Mouse (Mus musculus) cerebellum, postnatal 14 days (tissue): Measurements from ENCODE around the gene Gucy2d.
A peak's percentile ranks its signal among the peaks of the same experiment; 100 is the strongest.

Experiments used
- DNase-seq, 2 experiments: peaks; one replicate each; pipeline ENCODE4 v3.0.0; 2021; ENCODE audit warnings: mixed read lengths in 2 of 2

Gene Gucy2d

DNA sequence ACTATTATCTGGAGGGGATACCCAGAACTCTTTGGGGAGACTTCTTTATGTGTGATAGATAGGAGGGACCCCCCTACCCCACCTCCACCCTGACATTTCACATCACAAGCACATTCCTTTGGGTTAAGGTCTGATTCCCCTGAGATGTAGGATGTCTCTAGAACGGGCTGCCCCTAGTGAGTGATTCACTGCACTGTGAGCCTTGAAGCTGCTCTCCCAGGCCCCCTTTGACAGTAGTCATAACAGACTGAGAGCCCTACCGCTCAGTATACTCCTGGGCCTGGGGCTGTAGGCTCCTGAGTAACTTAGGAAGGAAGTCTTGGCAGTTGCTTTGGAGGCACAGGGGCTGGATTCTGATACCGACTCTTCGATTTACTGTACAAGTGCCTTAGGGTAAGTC lies 50.1 kb downstream of the Gucy2d start:
- DNase-seq = no peak

DNA sequence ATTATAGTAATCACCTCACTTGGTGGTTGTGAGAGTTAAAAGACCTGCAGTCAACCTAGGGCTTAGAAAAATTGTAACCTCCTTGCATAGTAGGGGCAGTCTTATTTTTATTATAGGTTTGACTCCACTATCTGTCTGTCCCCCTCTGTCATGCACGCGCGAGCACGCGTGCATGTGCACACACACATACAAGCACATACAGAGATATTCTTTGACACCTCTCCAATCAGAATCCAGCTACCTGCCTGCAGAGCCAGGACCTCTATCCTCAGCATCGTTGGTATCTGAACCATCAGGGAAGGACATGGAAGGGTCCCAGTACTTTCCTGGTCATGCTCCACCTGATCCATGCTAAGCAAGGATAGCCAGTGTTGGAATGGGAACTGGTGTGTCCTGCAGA lies 50.7 kb downstream of the Gucy2d start:
- DNase-seq = no peak

DNA sequence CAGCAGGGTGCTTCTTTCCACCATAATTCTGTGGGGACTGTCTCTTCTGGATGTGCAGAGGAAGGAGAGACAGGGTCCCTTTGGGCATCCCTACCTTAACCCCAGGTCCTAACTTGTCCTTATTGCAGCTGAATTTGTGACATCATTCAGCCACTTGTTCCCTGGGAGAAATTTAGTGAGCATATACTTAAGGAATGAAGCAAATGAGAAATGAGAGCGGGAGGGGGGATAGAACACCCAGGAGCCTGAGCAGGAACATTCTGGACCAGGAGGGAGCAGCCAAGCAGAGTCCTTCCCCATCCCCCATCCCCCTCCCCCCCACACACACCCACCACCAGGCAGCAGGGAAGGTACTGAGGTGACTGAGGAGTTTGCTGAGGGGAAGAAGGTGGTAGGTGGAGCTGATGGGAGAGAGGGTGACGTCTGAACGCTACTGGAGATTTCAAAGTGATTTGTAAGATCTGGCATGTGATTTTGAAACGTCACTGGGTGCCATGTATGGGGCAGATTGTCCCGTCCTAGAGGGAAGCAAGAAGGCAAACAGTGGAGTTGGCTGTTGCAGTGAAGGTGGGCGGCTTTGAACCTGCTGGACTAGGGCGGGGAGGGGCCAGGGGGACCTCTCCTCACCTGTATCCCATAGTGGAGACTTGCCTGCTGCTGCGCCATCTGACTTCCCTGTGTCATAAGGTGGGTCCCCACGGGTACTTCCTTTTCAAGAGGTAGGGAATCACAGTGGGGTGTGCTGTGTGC lies 51.4 kb downstream of the Gucy2d start:
- no peak for DNase-seq

DNA sequence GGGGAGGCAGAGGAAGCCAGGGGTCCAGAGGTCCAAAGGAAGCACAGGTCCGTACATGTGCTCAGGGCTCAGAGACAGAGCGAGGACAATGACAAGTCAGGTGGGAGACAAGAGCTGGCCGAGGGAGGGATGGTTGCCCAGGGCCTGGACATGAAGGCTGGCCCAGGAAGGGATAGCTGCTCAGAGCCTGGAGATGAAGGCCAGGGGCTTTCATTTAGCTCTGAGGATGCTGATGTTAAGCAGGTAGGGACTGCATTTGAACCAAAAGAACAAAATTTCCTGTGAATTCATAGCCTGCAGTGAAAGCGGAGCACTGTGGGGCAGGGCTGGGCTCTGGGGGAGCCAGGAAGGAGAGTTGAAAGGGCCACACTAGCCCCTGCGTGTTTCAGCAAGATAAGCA lies 52.1 kb downstream of the Gucy2d start:
- DNase-seq = no peak

DNA sequence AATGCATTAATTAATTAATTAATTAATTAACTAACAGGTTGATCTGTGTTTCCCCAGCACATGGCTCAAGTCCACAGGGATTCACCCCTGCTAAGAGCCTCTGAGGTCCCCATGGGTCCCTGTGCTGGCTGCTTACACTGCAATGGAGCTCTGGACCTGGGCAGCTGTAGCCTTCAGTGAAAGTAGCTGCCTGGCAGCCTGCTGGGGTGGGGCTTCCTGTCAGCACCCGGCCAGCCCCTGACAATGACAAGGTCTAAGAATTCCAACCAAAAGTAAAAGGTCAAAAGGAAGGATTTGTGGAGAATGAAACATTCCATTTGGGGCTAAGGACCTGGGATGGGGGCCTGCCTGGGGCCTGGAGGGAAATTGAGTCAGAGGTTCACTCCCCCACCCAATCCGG lies 53.1 kb downstream of the Gucy2d start:
- no peak for DNase-seq

DNA sequence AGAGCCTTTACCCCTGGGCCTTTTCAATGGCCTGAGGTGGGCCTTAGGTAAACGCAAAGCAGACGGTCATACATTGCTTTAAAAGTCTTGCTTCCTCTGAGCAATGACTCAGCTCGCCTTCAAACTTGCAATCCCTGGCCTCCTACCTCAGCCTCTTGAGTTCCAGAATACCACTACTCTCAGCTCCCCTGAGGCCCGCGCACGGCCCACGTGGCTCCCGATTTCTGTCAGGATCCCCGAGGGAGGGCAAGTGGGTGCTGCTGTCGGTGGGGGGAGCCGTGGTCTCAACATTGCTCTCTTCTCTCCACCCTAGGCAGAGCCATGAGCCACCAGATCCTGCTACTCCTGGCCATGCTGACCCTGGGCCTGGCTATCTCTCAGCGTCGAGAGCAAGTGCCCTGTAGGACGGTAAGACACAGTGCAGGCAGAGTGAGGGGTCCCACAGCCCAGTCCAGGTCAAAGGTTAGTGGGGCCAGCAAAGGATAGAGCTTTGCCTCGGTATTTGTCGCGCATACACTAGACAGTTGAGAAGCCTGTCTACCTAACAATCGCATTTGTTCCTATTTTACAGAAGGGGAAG lies 53.8 kb downstream of the Gucy2d start:
- DNase-seq = no peak

DNA sequence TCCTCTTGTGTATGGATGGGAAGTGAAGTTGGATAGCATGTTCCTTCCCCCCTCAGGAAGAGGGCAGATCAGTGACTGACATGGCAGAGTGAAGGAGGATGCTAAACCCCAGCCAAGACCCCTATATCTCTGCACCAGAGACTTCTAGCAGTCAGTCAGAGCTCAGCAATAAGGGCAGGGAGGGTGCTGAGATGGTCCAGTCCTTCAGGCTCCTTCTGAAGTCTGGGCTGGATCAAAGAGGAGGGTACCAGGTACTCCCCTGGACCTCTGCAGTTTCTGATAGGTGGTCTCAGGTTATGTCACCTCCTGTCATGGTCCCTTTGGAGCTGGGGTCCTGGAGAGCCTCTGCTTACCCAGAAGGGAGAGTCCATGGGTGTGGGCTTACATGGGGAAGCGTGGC lies 55.4 kb downstream of the Gucy2d start:
- DNase-seq = no peak

DNA sequence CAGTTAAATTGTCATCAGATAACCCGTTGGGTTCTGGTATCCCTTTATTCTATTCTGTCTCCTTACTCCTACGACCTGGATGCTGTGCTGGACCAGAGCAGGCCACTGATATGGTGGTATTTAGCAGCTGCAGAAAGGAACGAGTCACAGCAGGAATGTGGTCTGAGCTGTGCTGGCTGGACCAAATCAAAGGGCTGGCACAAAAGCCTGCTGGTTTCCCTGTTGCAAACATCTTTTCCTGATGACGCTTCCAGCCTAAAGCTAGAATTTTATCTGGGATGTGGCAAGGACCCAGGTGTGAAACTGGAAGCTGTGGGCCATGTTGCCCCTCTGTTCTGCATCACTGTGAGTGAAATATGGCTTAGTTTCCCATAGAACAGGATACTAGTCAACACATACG lies 57.2 kb downstream of the Gucy2d start:
- DNase-seq = no peak

DNA sequence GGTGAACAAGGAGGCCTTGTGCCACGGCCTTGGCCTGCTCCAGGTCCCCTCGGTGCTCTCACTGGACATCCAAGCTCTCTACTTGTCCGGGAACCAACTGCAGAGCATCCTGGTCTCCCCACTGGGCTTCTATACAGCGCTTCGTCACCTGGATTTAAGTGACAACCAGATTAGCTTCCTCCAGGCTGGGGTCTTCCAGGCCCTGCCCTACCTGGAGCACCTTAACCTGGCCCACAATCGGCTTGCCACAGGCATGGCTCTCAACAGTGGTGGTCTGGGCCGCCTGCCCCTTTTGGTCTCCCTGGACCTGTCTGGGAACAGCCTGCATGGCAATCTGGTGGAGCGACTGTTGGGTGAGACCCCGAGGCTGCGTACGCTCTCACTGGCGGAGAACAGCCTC lies 57.9 kb downstream of the Gucy2d start:
- no peak for DNase-seq

DNA sequence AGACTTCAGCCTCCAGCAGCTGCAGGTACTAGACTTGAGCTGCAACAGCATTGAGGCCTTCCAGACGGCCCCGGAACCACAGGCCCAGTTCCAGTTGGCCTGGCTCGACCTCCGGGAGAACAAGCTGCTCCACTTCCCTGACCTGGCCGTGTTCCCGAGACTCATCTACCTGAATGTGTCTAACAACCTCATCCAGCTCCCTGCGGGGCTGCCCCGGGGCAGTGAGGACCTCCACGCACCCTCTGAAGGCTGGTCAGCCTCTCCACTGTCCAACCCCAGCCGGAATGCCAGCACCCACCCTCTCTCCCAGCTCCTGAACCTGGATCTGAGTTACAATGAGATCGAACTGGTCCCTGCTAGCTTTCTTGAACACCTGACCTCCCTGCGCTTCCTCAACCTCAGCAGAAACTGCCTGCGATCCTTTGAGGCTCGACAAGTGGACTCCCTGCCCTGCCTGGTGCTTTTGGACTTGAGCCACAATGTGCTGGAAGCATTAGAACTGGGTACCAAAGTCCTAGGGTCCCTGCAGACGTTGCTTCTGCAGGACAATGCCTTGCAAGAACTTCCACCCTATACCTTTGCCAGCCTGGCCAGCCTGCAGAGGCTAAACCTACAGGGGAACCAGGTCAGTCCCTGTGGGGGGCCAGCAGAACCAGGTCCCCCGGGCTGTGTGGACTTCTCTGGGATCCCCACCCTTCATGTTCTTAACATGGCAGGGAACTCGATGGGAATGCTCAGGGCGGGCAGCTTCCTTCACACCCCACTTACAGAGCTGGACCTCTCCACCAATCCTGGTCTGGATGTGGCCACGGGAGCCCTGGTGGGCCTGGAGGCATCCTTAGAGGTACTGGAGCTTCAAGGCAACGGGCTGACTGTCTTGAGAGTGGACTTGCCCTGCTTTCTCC lies 58.7 kb downstream of the Gucy2d start:
- peak; percentile 63 to 74 for DNase-seq

DNA sequence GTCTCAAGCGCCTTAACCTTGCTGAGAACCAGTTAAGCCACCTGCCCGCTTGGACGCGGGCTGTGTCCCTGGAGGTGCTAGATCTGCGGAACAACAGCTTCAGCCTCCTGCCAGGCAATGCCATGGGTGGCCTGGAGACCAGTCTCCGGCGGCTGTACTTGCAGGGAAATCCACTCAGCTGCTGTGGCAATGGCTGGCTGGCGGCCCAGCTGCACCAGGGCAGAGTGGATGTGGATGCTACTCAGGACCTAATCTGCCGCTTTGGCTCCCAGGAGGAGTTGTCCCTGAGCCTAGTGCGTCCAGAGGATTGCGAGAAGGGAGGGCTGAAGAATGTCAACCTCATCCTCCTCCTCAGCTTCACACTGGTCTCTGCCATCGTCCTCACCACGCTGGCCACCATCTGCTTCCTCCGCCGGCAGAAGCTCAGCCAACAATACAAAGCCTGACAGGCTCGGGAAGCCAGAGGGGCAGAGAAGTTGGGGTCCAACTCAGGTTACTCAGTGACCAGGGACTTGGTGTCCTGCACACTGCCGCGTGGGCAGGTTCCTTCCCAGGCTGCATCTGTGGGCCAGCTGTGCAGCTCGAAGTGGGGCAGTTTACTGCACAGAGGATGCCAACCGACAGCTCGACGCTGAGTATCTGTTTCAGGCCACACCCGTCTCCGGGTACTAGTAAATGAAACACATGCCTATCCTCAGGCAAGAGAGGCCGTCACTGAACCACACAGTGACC lies 59.5 kb downstream of the Gucy2d start:
- DNase-seq = peak; percentile 62 to 68

DNA sequence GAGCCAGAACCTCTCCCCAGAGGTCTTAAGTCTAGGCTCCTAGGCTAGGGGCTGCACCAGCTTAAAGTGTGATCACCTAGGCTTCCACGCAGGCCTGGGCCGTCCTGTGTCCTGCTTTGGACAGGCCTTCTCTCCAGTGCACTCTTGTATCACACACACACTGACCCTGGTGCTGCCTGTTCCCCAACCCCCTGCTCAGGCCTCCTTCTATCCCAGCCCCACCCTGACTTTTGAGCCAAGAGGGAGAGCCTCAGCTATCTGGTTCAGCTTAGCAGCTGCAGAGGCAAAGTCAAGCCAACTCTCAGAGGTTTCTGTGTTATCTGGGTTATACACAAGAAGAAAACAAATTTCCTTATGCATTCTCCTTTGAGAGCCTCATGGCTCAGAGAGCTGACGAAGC lies 60.3 kb downstream of the Gucy2d start:
- DNase-seq = no peak

DNA sequence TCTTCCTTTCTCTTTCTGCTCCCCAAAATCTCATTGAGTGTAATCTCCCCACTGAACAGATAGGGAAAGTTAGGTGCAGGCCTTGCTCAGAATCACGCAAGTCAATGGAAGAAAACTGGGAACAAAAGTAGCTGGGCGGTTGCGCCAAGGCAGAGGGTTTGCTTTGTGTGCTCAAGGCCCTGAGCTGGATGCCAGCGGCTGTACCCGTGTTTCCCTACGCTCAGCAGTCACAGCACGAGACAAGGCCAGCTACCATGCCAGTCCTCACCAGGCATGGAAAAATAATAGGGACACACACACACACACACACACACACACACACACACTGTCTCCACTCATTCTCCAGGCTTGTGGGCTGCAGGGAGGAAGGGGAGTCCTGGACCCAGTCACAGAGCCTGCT lies 60.9 kb downstream of the Gucy2d start:
- DNase-seq = no peak

DNA sequence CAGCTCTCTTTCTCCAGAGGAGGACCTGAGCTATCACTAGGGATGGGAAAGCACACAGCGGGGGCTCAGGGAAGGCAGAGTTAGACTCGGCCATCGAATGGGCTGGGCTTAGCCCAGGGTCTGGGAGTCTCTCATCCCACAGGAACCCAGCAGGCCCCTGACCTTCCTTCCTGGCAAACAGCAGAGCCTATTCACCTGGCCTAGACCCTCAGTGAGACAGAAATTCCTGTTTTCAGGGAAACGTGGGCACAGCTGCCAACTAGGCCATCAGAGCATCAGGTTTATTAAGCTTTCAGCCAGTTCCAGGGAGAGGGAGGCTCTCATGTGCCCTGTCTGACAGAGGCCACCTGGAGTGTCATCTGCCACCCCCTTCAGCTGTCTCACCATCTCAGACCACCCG lies 62.7 kb downstream of the Gucy2d start:
- no peak for DNase-seq

DNA sequence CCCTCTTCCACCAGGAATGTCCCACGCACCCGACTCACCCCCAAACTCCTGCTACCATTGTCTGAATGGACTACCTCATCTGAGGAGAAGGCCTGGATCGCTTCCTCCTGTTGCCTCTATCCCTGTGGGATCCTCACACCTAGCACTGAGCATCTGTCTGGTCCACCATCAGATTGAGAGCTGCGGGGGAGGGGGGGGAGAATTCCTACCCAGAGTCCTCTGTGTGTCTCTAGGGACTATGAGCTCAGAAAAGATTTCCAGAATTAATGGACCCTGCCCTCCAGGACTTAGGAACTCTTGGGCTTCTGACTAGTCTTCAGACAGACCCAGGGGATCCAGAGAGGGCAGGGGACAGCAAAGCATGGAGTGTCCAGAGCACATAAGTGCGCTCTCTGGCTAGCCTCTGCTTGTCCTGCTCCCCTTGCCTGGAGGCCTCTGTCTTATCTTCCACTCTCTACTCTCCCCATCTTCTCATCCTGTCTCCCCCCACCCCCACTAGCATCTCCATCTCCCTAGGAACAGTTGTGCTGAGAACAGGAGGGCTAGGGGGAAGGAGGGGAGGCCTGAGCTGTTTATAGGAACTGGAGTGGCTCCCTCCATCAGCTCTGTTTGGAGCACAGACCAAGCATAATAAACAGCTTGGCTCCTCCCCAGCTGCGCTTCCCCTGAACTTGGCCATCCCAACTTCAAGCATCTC lies 63.9 kb downstream of the Gucy2d start:
- peak; percentile 38 to 47 for DNase-seq

DNA sequence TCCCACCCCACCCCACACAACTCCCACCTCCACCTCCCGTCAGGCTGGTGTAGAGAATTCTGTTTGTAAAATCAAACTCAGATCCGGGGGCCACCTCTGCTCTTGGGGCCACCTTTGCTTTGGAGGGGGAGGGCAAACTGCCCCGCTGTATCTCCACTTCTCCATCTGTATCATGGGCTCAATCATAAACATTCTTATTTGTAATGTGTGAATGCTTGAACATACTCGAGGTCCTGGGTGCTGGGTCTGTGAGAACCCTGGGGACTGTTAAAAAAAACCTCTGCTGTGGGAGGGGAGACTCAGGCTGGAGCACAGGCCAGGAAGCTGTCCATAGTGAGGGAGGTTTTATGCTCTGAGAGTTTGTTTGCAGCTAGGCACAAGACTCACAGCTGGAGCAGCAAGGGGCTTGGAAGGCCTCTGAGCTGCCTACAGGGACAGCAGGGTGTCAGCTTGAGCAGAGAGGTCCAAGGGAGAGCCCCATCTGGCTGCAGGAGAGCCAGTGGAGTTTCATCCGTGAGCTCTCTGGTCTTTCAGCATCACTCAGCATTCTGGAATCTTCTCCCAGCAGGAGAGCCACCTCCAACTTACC lies 64.6 kb downstream of the Gucy2d start:
- DNase-seq = no peak

DNA sequence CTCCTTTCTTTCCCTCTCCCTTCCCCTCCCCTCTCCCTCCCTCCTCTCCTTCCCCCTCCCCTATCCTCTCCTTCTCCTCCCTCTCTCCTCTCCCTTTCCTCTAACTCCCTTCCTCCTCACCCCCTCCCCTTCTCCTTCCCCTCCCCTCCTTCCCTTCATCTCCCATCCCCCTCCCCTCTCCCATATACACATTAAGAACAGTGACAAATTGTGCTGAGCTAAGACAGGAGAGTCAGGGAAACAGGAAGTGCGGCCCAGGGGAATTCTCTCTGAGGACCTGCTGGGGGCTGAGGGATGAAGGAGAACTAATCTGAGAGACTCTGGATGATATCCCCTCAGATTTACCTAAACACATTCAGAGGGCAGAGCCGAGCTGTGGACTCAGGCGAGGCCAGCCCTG lies 65.4 kb downstream of the Gucy2d start:
- no peak for DNase-seq

DNA sequence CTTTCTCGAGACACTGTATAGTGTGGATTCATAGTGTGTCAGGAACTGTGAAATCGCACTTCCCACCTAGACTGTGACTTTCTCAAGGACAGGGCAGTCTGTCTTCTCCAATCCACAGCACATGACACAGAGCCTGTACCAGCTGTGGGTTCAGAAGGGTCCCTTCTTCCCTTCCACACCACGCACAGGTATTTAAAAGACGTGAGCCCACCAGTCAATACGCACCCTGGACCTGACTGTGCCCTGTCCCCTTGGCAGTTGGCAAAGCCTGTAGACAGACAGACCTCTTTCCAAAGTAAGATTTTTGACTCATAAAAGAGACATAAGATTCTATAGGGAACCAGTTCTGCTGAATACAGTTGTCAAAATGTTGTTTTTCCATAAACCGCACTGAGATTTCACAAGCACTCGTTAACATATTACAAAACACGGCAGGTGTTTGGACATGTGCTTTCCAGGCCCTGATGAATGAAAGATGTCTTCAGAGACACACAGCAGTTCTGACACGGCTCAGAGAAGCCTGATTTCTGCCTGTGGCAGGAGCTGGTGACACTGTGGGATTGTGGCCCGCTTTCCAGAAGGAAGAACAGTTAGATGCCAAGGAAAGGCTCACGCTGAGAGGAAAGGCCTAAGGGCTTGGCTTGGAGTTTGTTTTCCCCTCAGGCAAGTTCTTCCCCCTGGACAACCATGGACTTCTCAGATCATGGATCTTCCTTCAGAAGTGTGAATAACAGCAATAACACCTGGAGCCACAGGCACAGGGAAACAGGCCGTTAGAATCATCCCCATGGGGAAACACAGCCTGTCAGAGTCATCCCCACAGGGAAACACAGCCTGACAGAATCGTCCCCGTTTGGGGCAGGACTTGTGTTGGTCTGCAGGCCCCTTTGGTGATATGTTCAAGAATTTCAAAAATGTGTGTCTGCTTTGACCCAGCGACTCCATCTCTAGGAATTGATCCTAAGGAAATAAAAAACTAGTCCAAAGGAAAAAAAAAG lies 71.0 kb downstream of the Gucy2d start:
- DNase-seq = no peak

DNA sequence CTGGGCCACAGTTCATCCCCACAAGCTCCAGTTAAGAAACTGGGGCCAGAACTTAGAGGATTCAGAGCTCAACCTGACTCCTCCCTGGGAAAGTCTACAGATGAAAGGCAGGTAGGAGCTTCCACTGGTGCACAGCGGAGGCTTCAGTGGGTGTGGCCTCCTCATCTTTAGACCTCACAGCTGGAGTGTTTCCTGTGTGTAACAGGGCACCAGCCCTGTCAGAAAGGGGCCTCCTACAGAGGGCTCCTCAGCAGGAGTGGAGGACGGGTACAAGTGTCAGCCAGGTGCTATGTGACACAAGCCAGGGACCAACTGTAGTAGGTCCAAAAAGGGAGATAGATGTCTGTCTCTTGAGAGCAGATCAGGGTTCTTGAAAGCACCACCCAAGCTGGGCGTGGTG lies 73.0 kb downstream of the Gucy2d start:
- no peak for DNase-seq

DNA sequence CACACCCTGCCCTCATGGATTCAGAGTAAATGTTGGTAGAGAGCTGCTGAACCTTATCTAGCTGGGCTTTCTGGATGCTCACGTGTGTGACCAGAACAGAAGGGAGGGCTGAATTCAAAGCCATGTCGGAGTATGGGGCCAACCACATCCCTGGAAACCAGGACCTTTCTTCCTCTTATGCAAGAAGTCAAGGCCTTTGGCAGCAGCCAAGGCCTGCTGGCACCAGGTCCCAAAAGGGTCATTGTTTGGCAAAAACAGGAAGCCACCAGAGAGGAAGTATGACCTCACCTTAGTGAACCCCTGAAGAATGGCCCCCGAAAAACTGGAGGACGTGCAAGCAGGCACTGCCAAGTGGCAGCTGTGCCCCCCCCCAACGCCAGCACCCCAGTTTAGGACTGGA lies 82.4 kb downstream of the Gucy2d start:
- DNase-seq = no peak
